Mouse (Mus musculus): ENCODE measurements around the gene Sgo2a. TPM values are rescaled to one million over a fixed set of nuclear protein-coding genes. Genes with fewer than 3 reads are reported as not detected.

Gene Sgo2a
- 33.2 TPM for polyA plus RNA-seq (2014; fragmentation: Illumina TruSeq; extraction: RNeasy Lipid Tissue Mini Kit (QIAGEN cat#74804))

DNA sequence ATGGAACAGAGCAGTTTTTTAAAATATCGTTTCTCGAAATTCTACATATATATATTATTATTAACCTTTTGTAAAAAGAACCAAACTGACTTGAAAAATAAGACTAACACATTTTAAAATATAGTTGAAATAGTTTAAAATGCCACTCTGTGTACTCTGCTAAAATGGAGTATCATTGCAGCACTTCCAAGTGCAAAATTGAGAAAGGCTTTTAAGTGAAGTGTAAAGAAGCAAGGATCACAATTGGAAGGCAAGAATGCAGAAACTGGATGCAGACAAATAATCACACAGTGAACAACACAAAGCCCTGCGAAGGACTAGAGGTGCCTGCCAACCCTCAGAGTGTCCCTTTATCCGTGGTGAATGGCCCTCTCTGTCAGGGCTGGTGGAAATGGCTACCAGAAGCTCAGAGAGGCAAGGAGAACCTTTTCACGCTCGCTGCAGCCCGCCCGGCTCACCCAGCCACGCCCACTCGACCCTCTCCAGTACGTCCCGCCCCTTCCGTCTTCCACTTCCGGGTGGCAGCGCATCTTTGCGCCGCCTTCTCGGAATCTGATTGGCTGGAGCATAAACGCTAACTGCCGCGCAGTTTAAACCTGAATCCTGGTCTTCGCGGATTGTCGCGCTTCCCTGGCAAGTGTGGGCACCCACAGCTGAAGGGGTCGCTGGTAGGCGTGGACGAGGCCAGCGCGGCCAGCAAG lies at the start of gene Sgo2a:
TSS of gene Sgo2a (plus strand) at position 540 of the 701 bp plus-strand sequence.

DNA sequence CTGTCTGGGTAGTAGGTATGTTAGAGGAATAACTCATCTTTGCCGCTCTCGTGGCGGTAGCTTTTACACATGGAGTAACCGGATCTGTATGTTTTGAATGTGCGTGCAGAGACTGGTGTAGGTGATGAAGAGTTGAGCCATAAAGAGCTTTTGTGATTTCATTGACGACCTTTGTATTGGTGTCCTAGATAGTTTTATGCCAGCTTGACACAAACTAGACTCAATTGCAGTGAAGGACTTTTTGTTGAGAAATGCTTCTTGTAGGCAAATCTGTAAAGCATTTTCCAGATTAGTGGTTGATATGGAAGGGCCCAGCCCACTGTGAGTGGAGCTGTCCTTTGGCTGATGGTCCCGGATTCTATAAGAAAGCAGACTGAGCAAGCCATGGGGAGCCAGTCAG lies 23.1 kb downstream of the Sgo2a start, which contains the start of gene Kctd18:
TSS of gene Kctd18 (minus strand) at position 101 of the 400 bp plus-strand sequence.

DNA sequence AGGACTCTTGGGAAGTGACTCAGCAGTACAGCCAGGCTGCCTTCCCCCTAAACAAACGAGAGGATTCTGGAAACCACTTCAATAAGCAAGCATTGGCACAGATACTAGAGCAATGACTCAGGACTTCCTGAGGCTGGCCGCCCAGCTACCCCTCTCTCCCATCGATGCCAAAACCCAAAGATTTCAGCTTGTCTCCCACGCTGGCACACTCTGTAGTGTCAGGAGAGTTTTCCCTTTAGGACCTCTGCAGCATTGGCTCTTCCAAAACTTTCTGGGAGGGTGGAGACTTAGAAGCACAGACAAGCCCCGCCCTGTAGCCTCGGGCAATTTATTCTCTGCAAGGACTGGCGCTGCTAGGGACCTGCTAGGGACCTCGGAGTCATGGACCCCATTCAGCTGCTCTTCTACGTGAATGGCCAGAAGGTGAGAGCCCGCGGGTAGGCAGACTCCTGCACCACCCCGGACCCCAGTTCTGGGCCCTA lies 33.9 kb downstream of the Sgo2a start, which contains the start of gene Aox1:
TSS of gene Aox1 (plus strand) at position 296 of the 482 bp plus-strand sequence.

Other genes with a start within 250 kb of the Sgo2a start
- gene Spats2l, start 221.8 kb upstream of the Sgo2a start, polyA plus RNA-seq (2014; fragmentation: Illumina TruSeq; extraction: RNeasy Lipid Tissue Mini Kit (QIAGEN cat#74804)): 72.0 TPM
- gene Kctd18, start 23.0 kb downstream of the Sgo2a start, polyA plus RNA-seq (2014; fragmentation: Illumina TruSeq; extraction: RNeasy Lipid Tissue Mini Kit (QIAGEN cat#74804)): 26.1 TPM
- gene Aox1, start 34.0 kb downstream of the Sgo2a start, polyA plus RNA-seq (2014; fragmentation: Illumina TruSeq; extraction: RNeasy Lipid Tissue Mini Kit (QIAGEN cat#74804)): 8.1 TPM
- 14.8 TPM for gene Aox3, start 117.2 kb downstream of the Sgo2a start, polyA plus RNA-seq (2014; fragmentation: Illumina TruSeq; extraction: RNeasy Lipid Tissue Mini Kit (QIAGEN cat#74804))
- gene Aox4, start 214.4 kb downstream of the Sgo2a start, polyA plus RNA-seq (2014; fragmentation: Illumina TruSeq; extraction: RNeasy Lipid Tissue Mini Kit (QIAGEN cat#74804)): 1.7 TPM